Mouse (Mus musculus): ENCODE measurements around the gene Iqcf3.
"Not testable (repeated sequence)": the region's sequence is repeated elsewhere in the genome, so short reads cannot be mapped to it uniquely, and the experiment has no call there.

Iqcf3 gene

GRCm38 (mm10) chr9:106561531-106561930 lies at the start of gene Iqcf3:
TSS of gene Iqcf3 (minus strand) at chr9:106561631.
- no peak for DNase-seq

- no peak for DNase-seq
These were observed 49.3 kb upstream of the Iqcf3 start for GRCm38 (mm10) chr9:106610727-106611126.

- DNase-seq: peak; percentile 16
These were observed 39.1 kb upstream of the Iqcf3 start for GRCm38 (mm10) chr9:106600546-106600945.

GRCm38 (mm10) chr9:106598466-106598865 lies 37.0 kb upstream of the Iqcf3 start:
- DNase-seq: no peak

DNA sequence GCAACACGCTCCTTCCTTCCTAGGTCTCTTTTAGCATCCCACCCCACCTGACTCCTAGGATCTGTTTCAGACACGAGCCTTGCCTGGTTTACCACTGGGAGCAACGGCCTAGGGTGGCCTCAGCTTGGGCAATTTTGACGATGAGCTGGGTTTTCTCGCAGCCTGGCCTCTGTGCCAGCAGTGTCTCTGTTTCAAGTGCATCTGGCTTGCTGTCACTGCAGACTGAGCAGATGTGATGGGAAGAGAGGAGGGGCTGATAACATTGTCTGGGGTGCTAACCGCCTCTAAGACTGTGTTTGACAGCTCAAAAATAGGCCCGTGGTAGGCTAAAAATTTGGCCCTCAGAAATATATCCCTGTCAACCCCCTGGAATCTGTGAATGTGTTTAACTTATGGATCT lies 34.4 kb upstream of the Iqcf3 start:
- DNase-seq: no peak

DNA sequence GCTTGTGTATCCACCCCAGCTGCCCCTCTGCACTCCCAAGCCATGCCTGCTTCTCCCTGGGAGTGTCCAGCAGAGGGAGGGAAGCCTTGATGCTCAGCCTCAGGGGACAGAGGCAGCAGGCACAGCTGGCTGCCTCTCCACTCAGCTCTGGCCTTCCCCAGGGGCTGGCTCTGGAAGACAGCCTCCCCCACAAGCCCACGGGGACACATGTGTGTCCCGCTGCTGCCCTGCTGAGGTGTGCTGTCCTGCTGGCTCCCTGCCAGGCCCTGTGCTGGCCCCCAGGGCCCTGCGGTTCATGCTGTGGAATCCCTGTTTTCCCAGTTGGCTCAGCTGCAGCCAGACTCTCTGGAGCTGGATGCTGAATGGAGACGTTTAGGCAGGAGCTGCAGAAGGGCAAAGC lies 34.0 kb upstream of the Iqcf3 start:
- DNase-seq: not testable (repeated sequence)

GRCm38 (mm10) chr9:106592158-106592557 lies 30.7 kb upstream of the Iqcf3 start:
- no peak for DNase-seq

DNA sequence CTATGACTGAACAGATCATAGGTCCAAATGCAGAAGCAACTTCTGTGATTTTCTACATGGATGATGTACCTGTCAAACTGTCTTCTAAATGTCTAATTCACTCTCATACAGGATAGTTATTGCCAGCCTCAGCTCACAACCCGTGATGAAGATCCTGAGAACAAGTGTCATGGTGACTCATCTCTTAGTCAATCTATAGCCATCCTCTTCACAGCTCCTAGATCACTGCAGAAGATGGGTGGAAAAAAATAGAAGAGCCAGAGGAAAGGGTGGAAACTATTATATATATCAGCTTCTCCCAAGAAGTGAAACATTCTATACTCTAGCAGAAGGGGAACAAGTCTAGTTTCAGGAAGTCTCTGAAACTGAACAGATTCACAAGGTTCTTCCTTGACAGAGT lies 21.1 kb upstream of the Iqcf3 start:
- DNase-seq: no peak

GRCm38 (mm10) chr9:106580016-106580415 lies 18.6 kb upstream of the Iqcf3 start:
- DNase-seq: no peak

- no peak for DNase-seq
These were observed 14.7 kb upstream of the Iqcf3 start for GRCm38 (mm10) chr9:106576112-106576511.

DNA sequence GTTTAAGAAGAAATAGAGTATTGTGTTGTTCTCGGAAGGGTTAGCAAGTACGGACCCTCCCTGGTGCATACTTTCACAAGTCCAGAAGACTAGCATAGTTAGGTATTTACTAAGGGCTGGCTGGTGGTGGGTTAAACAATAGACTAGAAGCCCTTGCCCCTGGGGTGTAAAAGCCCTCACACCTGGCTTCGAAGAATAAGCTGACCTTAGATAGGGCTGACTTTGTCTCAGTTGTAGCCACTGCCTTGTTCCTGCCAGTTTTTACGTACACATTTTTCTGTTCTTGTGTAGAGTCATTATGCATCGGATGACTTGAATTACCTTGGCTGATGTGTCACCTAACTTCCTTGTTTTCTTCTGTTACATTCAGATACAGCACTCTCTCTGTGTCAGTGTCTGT lies 11.9 kb upstream of the Iqcf3 start:
- DNase-seq: no peak

DNA sequence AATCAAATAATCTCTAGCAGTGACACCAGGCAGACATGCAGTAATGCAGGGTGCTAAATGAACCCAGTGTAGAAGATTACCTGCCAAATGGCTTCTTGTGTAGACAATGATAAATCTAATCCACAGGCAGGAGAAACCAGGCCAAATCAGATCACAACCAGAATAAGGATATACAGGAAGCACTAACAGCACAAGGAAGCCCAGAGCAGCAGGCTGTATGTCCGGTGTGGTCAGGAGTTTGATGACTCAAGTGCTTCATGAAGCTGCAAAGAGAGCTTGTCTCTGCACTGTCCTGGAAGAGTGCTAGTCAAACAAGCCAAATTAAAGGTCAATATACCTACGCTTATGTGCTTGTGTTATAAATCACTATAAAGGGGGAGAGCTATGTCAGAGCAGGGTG lies 10.8 kb upstream of the Iqcf3 start:
- no peak for DNase-seq

DNA sequence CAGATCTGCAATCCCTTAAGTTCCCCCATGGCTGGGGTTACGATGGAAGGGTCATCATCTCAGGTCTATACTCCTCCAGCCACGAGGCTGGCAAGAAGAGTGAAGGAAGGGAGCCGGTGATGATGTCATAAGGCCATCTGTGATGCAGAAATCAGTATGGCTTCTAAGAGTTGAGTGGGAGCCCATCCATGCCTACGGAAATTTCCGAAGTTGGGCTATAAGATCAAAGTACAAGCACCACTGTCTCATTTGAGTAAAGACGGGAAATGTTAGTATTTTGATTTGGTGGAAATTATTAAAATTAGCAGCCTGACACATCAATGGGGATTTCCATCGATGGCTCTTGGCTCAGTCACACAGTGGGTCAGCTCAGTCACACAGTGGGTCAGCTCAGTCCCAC lies 9.5 kb upstream of the Iqcf3 start, which contains the start of gene Iqcf4:
Gene Iqcf4 (minus strand): TSS at position 101 of the 400 bp plus-strand sequence.
- DNase-seq: no peak

DNA sequence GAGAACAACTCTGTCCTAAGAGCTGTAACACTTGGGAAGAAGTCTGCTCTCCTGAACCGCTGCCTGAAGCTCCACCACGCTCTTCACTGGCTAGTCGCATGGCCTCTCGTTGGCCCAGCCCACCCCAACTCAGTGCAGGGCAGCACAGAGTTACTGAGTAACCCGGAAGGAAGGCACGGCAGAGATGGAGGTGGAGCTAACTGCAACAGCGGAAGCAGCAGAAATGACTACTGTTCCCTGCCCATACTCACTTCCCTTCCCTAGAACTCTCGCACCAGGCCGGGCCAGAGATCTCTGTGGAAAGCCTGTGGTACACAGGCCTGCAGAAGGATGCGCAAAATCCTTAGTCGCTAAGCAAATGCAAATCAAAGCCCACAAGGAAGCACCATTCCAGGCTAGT lies 5.0 kb upstream of the Iqcf3 start:
- DNase-seq: no peak

GRCm38 (mm10) chr9:106564025-106564424 lies 2.6 kb upstream of the Iqcf3 start:
- no peak for DNase-seq

DNA sequence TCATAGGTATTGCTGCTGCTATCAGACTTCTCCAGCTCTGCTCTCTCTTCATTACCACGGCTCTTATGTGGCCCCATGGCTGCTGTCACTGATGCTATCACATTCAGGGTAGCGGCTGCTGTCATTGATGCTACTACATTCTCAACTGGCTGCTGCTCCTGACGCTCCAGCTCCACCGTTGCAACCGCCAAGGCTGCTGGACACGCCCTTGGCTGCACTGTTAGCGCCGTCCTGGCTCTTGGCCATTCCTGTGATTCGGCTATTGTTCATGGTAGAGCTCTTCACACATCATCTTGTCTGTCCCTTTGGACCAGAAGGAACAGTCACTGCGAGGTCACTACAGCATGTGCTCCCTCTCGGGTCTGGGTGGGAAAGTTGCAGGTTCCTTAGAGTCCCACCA lies 860 bp upstream of the Iqcf3 start:
- DNase-seq: no peak

- no peak for DNase-seq
These were observed 26.5 kb downstream of the Iqcf3 start for GRCm38 (mm10) chr9:106534975-106535374.

DNA sequence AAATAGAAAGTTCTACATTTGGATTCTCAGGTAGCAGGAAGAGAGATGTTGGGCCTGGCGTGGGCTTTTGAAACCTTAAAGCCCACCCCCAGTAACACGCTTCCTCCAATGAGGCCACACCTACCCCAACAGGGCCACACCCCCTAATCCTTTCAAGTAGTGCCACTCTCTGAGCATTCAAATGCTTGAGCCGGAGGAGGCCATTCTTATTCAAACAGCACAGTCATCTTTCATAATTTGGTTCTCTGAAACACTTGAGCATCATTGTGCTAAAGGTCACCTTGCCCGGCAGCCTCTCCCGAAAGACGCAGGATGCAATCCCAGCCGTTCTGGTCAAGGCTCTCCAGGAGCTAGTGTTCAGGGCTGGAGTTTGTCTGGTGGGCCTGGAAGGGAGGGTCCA lies 27.1 kb downstream of the Iqcf3 start:
- no peak for DNase-seq

DNA sequence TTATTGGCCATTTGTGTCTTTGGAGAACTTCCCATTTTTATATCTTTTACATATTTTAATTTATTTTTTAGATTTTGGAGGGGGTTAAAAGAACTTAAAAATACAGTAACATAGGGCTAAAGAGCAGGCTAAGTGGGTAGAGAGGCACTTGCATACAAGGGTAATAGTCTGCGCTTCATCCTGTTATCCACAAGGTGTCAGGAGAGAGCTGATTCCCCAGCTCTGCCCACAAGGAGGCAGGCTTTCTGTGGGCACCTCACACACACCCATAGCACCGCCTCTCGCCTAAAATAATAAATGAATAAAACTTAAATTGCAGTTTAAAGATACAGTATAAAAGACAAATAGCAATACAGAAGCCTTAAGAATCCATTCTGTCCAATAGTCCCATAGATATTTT lies 29.6 kb downstream of the Iqcf3 start:
- DNase-seq: no peak

DNA sequence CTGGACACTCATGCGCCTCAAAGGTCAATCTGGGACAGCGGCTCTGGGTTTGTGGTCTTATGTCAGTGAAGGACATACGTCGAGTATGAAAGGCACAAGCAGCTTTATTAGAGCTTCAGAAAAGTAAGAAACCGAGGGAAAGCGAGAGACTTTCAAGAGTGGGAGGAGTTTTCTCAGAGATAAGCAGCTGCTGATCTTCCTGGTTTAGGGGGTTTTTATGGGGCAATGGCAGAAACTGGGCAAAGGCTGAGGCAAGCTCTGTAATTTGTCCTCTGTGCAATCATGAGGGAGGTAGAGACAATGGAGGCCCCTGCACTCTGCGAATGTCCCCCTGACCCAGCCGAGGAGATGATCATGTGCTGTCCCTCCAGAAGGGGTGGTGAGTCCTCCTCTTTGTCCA lies 41.5 kb downstream of the Iqcf3 start:
- no peak for DNase-seq

DNA sequence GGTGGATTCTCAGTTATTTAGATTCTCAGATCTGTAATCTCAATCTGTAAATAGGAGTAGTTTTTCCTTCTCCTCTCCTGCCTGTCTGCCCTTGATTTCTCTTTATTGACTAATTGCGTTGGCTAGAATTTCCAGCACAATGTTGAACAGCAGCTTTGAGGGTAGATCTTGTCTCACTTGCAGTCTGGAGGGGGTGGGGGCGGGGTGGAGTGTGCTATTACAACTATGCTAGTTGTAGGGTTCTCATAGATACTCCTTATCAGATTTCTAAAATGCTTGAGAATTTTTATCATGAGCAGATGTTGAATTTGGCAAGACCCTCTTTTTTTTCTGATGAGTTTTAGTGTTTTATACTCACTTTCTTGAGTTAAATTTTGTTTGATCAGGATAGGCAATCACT lies 42.0 kb downstream of the Iqcf3 start:
- DNase-seq: no peak

DNA sequence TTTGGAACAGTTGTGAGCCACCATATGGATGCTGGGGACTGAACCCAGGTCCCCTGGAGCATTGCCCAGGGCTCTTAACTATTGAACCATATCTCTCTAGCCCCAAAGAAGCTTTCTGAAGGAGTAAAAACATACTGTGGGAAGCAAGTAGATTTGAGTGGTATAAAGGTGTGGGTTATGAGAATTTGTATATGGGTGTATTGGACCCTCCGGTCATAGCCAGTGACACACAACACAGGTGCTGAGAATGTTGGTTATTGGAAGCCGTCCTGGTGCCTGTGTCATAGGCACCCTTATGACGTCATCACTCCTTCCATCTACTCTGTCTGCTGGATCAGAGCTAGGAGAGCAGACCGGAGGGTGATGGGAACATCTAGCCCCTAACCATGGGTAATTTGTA lies 47.2 kb downstream of the Iqcf3 start, which contains the start of gene Iqcf5:
Gene Iqcf5 (plus strand): TSS at position 301 of the 400 bp plus-strand sequence.
- DNase-seq: no peak

DNA sequence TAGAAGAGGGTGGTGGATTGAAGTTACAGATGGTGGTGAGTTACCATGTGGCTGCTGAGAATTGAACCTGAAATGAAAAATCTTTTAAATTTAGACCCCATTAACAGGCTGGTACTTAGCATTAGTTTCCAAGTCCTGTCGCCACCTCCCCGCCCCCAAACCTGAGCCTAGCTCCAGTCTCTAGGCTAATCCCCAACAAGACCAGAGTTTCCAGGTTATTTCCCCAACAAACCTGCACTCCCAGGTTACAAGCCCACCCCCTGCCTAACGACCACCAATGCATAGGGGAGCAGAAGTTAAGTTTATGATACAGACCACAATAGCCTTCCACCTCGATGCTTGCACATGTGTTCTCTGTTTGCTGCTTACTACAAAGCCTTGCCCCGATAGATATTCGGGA lies 47.9 kb downstream of the Iqcf3 start:
- DNase-seq: no peak

DNA sequence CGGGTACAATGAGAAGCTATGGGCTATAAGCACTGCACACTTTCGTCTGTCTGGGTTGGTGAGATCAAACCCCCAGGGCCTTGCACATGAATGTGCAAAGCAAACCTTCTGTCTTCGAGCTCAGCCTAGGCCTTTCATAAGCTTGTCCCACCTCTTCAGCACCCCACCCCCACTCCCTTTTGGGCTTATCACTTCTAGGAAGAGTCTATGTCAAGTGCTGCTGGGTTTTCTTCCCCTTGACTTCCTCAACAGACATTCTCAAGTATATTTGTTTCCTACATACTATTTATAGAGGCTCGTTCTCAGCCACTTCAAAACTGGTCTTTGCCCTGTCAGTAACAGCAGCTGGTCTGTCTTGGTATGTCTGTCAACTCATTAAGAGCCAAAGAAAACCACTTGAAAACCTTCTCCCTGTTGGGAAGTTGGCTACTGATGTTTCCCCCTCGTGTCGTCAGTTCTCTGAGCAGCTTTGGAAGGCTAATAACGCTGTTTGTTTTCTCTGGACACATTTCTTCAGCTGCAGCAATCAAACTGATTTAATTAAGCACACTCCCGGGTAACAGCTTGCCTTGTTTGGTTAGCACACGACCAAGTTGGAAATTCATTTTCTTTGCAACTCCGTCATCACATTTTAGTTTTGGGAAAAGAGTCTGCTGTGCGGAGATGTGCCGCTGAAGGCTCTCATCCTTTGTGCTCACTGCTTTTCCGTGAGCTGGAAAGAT lies 48.5 kb downstream of the Iqcf3 start:
- DNase-seq: no peak

DNA sequence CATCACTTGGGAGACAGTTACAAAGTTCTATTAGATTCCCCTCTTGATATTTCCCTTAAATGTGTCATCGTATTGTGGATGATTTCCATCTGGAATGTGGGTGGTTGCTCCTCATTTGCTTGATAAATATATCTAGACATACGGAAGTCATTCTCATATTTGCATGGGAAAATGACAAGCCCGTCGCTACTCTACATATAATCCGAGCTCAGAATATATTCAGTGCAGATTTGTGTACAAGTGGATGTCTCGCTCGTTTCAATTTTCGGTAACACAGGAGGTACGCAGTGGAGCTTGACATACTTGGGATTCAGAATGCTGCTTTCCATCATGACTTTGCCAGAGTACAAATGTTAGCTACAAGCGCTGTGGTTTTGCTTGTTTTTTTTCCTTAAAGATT lies 52.1 kb downstream of the Iqcf3 start:
- DNase-seq: no peak

Measured in cerebellum, adult 11 months (tissue).